Mouse (Mus musculus) CH12.LX (cell line): ENCODE results near the gene Fgfr2.

ENCODE experiments used
- CTCF ChIP-seq, 2 experiments: IDR thresholded peaks in 1 of 2; conservative IDR thresholded peaks in 1 of 2; 2 replicates each; pipeline ENCODE4 v1.5.1; 2011 to 2012; ENCODE audit warnings: low read depth in 2 of 2, low read length in 2 of 2, improper control_type of control experiment in 1 of 2, inconsistent platforms in 1 of 2, mild to moderate bottlenecking in 1 of 2, moderate library complexity in 1 of 2
- EP300 ChIP-seq: IDR thresholded peaks from 2 replicates; pipeline ENCODE4 v1.6.1; 2011; ENCODE audit warnings: low read length, improper control_type of control experiment
- MAX ChIP-seq: IDR thresholded peaks from 2 replicates; pipeline ENCODE4 v1.6.1; 2011; ENCODE audit warnings: low read length, improper control_type of control experiment
- MEF2A ChIP-seq: IDR thresholded peaks from 2 replicates; pipeline ENCODE4 v1.6.1; 2014; ENCODE audit warnings: low read depth, mild to moderate bottlenecking, inconsistent platforms, low read length, improper control_type of control experiment, borderline replicate concordance
- TCF12 ChIP-seq: IDR thresholded peaks from 2 replicates; pipeline ENCODE4 v1.6.1; 2014; ENCODE audit warnings: low read depth, mild to moderate bottlenecking, inconsistent platforms, low read length, improper control_type of control experiment

DNA sequence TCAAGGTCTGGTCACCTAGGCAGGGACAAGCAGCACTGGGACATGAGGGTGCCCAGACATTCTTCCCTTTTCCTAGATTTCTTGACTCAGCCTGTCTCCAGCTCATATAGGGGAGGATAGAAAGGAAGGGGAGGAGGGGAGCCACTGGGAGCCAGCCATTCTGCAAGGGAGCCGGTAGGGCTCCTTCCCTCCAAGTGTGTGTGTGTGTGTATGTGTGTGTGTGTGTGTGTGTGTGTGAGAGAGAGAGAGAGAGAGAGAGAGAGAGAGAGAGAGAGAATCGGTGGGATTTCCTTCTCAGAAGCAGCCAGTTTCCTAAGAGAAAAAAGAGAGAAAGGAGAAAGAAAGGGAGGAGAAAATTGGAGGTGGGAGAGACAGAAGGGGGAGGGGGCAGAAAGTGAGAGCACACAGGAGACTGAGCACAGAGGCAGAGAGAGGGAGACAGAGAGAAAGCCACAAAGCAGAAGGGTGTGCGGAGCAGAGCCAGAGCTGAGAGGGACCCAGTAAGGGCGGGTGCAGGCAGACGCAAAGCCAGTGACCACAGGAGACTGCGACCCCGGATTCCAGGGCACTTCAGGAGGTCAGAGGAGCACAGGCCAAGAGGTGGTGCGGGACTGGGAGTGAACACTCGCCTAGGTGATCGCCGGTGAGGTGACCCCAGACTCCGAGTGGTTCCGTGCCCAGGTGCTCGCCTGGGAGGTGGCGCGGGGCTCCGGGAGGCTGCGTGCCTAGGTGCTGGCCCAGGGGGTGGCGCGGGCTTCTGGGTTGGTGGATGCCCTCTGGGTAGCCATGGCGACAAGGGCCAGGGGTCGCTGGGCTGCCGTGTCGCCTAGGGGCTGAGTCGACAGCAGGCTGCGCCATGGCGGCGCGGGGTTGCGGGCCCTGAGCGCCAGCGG, 1156.9 kb downstream of the Fgfr2 start, which contains the start of gene Gpr26:
- TF ChIP-seq CTCF (conservative IDR thresholded peaks at IDR 0.05 in 1 of 2, IDR thresholded peaks at IDR 0.05 in 1 of 2; ENCODE audit: low read depth in 2 of 2, low read length in 2 of 2): no peak
- no peak for TF ChIP-seq MAX
- TF ChIP-seq TCF12: no peak
- no peak for TF ChIP-seq MEF2A
- no peak for TF ChIP-seq EP300
